Mouse (Mus musculus): ENCODE measurements around the gene Rps10.
A peak's percentile ranks its signal among the peaks of the same experiment; 100 is the strongest.
"Not testable (repeated sequence)": the region's sequence is repeated elsewhere in the genome, so short reads cannot be mapped to it uniquely, and the experiment has no call there.

The Rps10 gene

DNA sequence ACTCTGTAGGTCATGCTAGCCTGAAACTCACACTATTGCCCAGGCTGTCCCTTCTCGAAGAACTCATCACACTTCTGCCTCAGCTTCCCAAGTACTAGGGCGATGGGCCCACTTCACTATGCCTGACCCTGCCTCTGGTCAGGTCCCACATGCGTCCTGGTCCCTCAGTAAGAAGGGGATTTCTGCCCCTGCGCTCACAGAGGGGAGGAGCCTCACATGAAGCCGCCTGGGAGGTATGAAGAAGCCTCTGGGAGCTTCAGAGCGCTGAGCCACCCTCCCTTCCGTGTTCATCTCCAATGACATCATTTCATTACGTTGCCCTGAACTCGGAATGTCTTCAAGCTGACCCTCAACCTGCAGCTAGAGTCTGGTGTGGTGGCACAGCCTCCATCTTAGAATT is 7.3 kb upstream of the Rps10 start:
- DNase-seq (ENCODE audit: low read depth, low spot score), result no peak

DNA sequence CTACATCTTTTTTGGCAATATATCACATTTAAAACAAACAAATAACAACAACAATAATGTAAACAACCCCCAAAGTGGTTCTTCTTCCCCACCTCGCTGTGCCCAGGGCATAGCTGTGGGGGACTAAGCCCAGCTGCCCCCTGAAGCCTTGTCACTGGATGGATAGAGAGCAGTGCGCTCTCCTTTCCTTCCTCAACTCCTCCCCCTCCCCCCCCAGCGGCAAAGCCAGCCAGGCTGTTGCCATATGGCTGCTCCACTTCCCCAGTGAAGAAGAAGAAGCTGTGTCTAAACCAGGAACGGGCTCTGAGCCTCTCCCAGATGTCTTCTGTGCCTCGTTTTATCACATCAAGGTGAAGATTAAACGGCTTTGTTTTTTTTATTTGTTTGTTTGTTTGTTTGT is 6.6 kb upstream of the Rps10 start:
- DNase-seq (ENCODE audit: low read depth, low spot score), result no peak

- DNase-seq (ENCODE audit: low read depth, low spot score), result no peak
Observed at GRCm38 (mm10) chr17:27642491-27643062, 6.1 kb upstream of the Rps10 start.

- DNase-seq (ENCODE audit: low read depth, low spot score), result not testable (repeated sequence)
Observed at GRCm38 (mm10) chr17:27639851-27640250, 3.4 kb upstream of the Rps10 start.

GRCm38 (mm10) chr17:27638921-27639332 is 2.5 kb upstream of the Rps10 start:
- DNase-seq (ENCODE audit: low read depth, low spot score), result no peak

DNA sequence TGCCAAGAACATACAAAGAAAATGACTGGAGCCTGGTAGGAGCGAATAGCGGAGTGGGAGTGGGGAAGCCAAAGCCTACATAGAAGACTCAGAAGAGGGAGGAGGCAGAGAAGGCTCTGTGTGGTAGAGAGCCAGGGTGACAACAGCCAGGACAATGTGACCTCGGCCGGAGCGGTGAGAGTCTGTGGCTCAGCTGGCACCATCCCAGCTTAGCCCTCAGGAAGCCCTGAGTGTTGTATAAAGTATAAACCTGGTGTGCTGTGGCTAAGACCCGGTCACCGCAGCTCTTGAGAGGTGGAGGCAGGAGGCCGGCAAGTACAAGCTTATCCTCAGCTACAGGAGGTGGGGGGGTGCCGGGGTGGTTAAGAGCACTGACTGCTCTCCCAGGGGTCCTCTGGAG is 864 bp upstream of the Rps10 start:
- DNase-seq (ENCODE audit: low read depth, low spot score), result no peak

DNA sequence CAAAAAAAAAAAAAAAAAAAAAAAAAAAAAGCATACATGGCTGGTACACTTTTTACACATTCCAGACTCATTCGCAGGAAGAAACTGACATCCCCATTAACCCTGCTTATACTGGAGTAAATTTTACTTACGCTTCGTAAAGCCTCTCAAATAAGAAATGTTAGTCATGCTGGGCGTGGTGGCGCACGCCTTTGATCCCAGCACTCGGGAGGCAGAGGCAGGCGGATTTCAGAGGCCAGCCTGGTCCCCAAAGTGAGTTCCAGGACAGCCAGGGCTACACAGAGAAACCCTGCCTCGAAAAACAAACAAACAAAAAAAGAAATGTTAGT is 930 bp downstream of the Rps10 start:
- not testable (repeated sequence) for DNase-seq (ENCODE audit: low read depth, low spot score)

- DNase-seq (ENCODE audit: low read depth, low spot score), result peak; percentile 90
Observed at GRCm38 (mm10) chr17:27634871-27635574, 1.4 kb downstream of the Rps10 start, which contains the start of gene RPS10-NUDT3. RPS10-NUDT3 (minus strand) TSS chr17:27635222.

DNA sequence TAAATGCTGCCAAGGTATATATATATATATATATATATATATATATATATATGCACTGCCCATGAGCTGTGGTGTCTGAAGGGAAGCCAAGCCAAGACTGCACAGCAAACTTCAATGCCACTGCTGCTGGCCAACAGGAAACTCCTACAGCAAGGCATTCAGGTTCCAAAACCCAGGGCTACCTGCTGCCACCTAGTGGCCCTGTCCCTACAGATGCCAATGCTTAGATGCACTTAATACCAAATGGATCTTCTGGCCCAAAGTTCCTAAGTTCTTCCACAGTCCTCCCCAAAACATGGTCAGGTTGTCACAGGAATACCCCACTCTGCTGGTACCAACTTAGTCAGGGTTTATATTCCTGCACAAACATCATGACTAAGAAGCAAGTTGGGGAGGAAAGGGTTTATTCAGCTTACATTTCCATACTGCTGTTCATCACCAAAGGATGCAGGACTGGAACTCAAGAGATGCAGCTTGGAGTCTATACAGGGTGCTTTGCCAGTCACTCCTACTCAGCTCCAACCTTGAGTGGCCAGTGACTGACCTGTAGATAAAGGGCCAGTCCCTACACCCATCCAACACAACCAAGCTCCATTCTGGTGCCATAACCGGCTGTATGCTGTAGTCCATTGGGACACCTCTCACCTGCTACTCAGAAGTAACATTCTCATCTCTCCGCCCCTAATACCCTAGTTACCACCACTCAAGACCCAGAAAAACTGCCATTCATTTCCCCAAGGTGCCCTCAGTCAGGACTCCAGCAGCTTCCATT is 7.0 kb downstream of the Rps10 start:
- DNase-seq (ENCODE audit: low read depth, low spot score), result peak; percentile 74

GRCm38 (mm10) chr17:27628376-27628775 is 8.1 kb downstream of the Rps10 start:
- DNase-seq (ENCODE audit: low read depth, low spot score), result no peak

DNA sequence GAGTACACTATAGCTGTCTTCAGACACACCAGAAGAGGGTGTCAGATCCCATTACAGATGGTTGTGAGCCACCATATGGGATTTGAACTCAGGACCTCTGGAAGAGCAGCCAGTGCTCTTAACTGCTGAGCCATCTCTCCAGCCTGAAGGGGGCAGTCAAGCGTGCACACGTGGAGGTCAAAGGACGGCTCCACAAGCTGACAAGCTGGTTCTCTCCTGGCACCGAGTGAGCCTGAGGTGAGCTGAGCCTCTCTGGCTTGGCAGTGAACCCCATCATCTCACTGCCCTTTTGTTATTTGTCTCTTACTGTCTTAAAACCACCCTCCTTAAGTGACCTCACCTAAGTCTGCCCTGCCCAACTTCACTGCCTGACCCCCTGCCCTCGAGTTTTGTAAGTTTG is 9.0 kb downstream of the Rps10 start:
- DNase-seq (ENCODE audit: low read depth, low spot score), result no peak

- DNase-seq (ENCODE audit: low read depth, low spot score), result no peak
Observed at GRCm38 (mm10) chr17:27626681-27627080, 9.8 kb downstream of the Rps10 start.

DNA sequence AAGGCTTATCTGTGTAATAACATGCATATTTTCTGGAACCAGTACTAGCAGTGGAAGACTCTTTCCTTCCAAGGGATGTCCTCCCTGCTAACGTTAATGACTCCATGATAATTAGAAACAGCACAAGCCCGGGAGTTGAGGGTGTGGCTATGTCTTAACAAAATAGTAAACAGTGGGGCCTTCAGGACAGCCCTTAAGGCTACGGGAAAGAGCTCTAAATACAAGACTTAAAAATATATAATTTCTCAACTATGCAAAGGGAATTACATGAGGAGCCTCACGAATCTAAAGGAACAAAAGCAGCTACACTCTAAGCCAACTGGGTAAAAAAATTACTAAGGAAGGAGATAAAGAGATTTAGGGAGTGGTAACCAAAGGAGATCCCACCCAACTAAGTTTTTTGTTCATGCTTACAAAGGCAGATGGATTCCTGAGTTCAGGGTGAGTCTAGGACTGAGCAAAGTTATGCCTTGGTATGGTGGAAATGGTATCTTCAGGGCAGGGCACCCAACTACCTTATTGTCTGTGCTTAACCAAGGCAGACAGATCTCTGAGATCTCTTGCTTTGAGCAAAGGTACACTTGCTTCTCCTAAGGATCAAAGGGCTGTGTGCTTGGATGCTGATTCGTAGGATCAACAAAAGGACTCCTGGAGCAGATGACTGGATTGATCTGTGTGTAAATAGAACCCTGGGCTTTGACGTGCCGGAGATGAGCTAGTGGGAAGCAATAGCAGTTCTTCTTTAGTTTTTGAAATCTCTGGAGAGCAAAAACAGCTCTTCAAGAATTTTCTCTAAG is 10.8 kb downstream of the Rps10 start:
- DNase-seq (ENCODE audit: low read depth, low spot score), result no peak

DNA sequence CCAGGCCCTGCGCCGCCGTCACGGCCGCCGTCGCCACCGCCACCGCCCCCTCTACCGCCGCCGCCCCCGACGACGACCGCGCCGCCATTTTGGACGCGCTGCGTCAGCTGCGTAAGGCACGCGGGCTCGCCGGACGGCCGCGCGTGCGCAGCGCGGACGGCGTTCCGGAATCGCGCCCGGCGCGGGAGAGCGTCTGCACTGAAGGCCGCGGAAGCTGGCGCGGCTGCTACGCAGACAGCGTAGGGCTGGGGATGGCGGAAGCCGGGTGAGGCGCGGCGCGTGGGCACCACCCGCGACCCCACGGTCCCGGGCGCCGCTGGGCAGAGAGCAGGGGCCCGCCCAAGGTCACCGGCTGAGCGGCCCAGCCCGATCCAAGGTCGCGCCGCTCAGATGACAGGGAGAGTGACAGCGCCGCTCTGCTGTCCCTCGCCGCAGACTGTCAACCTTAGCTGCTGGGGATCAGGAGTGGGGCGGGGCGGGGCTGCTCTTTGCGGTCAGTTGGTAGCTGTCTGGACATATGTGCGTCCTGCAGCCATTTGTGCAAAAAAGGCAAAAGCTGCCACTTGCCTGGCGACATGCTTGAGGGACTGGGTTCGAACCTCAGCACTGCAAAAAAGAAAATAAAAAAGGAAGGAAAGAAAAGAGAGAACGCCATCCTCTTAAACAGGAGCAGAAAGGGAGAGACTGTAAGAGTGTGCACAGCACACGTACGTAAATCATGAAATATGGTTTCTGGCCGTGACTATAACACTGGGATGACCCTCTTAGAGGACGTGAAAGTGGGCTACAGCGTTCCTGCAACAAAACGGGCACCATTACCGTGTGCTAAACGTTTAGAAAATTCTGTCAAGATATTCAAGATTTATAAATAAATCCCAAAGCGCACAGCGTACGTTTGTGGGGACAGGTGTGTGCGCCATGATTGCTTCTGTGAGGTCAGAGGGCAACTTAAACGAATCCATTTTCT is 12.8 kb downstream of the Rps10 start, which contains the start of gene Nudt3:
Nudt3 (minus strand) TSS at position 136 of the 967 bp plus-strand sequence.
- peak; percentile 94 for DNase-seq (ENCODE audit: low read depth, low spot score)

GRCm38 (mm10) chr17:27622611-27623359 is 13.7 kb downstream of the Rps10 start:
- DNase-seq (ENCODE audit: low read depth, low spot score), result no peak

DNA sequence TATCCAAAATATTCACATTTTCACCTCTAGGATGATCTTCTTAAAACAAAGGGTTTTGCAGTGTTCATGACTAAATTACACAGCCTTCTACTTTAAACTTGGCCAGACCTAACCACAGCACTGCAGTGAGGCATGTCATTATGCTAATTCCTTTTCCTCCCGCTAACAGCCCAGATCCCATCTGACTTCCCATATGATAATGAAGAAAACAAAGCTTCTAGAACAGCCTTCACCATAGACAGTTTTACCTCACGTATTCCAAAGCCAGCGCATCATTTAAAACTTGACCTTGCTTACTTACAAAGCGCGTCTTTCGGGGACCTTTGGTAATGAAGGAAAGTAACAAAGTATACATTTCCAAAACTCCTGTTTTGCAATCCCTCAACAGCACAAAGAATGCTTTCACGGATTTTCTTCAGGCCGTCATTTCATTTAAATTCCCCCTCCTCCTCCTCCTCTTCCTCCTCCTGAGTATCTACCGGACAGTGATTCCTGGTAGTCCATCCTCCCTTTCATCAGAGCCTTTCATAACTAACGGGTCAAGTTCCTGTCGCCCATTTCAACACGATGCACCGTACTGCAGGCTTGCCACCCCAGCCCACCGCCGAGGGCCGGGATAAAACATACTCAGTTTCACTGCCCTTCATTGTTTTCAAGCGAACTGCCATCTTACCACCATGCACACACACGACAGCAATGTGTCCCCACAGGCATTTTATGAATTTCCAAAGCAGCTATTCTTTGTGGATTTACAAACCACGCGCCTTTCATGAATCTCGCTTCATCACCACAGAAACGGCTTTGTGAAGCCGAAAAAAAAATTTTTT is 14.6 kb downstream of the Rps10 start:
- DNase-seq (ENCODE audit: low read depth, low spot score), result no peak

DNA sequence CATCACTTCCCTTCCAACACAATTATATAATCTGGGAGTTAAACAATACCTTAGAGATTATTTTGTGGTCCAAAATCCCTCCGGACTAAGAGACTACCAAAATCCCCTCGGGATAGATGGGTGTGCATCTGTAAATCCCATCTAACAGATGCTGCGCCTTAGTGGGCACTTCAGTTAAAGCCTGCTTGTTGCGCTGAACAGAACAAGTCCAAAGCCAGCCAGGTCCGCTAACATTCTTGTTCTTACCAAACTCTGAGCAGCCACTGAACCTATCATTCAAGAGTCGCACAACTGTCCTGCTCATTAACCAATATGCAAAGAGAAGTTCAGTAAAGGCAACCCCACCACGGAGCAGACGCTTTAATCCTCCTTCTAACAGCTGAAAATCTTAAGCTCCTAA is 15.3 kb downstream of the Rps10 start:
- DNase-seq (ENCODE audit: low read depth, low spot score), result no peak

DNA sequence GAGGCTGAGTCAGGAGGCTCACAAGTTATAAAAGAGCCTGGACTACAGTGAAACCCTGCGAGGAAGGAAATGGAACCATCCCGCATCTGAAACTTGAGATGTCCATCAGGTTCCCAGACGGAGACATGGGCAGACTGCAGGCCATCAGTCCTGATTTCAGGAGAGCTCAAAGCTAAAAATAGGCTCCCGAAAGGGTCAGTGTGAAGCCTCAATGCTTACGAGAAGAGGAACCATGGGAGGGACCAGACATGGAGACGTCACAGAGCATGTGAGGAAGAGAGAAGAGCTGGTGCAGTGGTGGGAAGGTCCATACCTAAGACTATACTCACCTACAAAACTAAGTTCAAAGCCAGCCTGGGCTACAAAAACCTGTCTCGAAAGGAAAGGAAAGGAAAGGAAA is 21.1 kb downstream of the Rps10 start:
- DNase-seq (ENCODE audit: low read depth, low spot score), result peak; percentile 88

GRCm38 (mm10) chr17:27613016-27613415 is 23.5 kb downstream of the Rps10 start:
- DNase-seq (ENCODE audit: low read depth, low spot score), result no peak
